In genomic region chr7:36692381-36692780, GRCm38 (mm10) we compare ENCODE assay signal across 15 mouse cellular contexts. TPM values are rescaled to one million over a fixed set of nuclear protein-coding genes. Genes with fewer than 3 reads are reported as not detected.
A peak's percentile ranks its signal among the peaks of the same experiment; 100 is the strongest.
DNase-seq lines count a peak whose midpoint lies in the region; ATAC-seq and TF ChIP-seq lines count a peak whose summit lies in the region.
"Had no signal": no experiment of that assay in that cellular context is flagged by ENCODE, and none has a peak within 500 bp of the region (broad histone marks: within the 10 kb centered on the region; RNA-seq: fewer than 3 reads in every experiment).

No protein-coding gene starts in this region.

- TF ChIP-seq CTCF in gastrocnemius, adult 2 months (IDR thresholded peaks at IDR 0.05), result no peak
- no peak for TF ChIP-seq CTCF in lung, adult 2 months (IDR thresholded peaks at IDR 0.05; ENCODE audit: insufficient read depth, low read length)

- no peaks in the 10 kb centered on the region for H3K36me3 ChIP-seq in lung, embryonic 16.5 days (ENCODE audit: control insufficient read depth, insufficient read depth, low read length)
- H3K36me3 ChIP-seq in intestine, embryonic 15.5 days, result no peaks in the 10 kb centered on the region
- H3K36me3 ChIP-seq in neural tube, embryonic 15.5 days, result no peaks in the 10 kb centered on the region
- H3K36me3 ChIP-seq: G1E; liver, embryonic 12.5 days had no signal

- DNase-seq in gastrocnemius, adult 2 months, result no peak
- no peak for DNase-seq in gastrocnemius, adult 18-20 months (ENCODE audit: low spot score)
- DNase-seq in lung, adult 2 months, result no peak
- DNase-seq in spleen, adult 18-20 months, result no peak
- no peak for DNase-seq in ovary, postnatal 36 days (ENCODE audit: low spot score)
- DNase-seq: gastrocnemius, postnatal 36 days; heart, postnatal 4 days; thymus, postnatal 14 days had no signal

- H3K4me2 ChIP-seq in lung, embryonic 16.5 days (ENCODE audit: low read depth, low read length), result peak overlapping the region; percentile 49
- H3K4me2 ChIP-seq in intestine, embryonic 15.5 days (replicated peaks), result peak overlapping the region; percentile 48
- peak overlapping the region; percentile 46 for H3K4me2 ChIP-seq in neural tube, embryonic 15.5 days
- H3K4me2 ChIP-seq: liver, embryonic 12.5 days had no signal

- peak overlapping the region; percentile 66 for H3K4me3 ChIP-seq in gastrocnemius, adult 2 months
- H3K4me3 ChIP-seq in lung, embryonic 16.5 days (ENCODE audit: low read length), result peak overlapping the region; percentile 25; the same call in 1 of the 2 replicates
- no peak overlapping the region for H3K4me3 ChIP-seq in lung, adult 2 months (replicated peaks; ENCODE audit: extremely low read depth, low read depth, low read length)
- H3K4me3 ChIP-seq in intestine, embryonic 15.5 days (replicated peaks), result 0 out of 2 replicates have a peak overlapping the region, but pooled peaks have one; percentile 16
- 0 out of 2 replicates have a peak overlapping the region, but pooled peaks have one; percentile 9 for H3K4me3 ChIP-seq in neural tube, embryonic 15.5 days (replicated peaks)
- H3K4me3 ChIP-seq: forebrain, embryonic 13.5 days; liver, embryonic 12.5 days; megakaryocyte, embryonic 14.5 days had no signal

- ATAC-seq in lung, embryonic 16.5 days (ENCODE audit: low read depth), result no peak
- ATAC-seq in intestine, embryonic 15.5 days, result no peak
- no peak for ATAC-seq in neural tube, embryonic 15.5 days (ENCODE audit: low FRiP score)
- ATAC-seq: forebrain, embryonic 13.5 days; liver, embryonic 12.5 days had no signal

- H3K9me3 ChIP-seq in lung, embryonic 16.5 days (ENCODE audit: control insufficient read depth, low read length), result no peaks in the 10 kb centered on the region
- H3K9me3 ChIP-seq in intestine, embryonic 15.5 days, result no peaks in the 10 kb centered on the region
- no peaks in the 10 kb centered on the region for H3K9me3 ChIP-seq in neural tube, embryonic 15.5 days (replicated peaks)
- H3K9me3 ChIP-seq: forebrain, embryonic 13.5 days; liver, embryonic 12.5 days had no signal

- TF ChIP-seq POLR2A in lung, adult 2 months (IDR thresholded peaks at IDR 0.05; ENCODE audit: borderline replicate concordance, extremely low read depth, low read depth, low read length), result no peak

- peak overlapping the region; percentile 24; the same call in 1 of the 2 replicates for H3K27ac ChIP-seq in gastrocnemius, adult 2 months
- H3K27ac ChIP-seq in lung, embryonic 16.5 days (ENCODE audit: low read length), result no peak overlapping the region
- no peak overlapping the region for H3K27ac ChIP-seq in intestine, embryonic 15.5 days
- H3K27ac ChIP-seq in neural tube, embryonic 15.5 days (replicated peaks), result no peak overlapping the region
- H3K27ac ChIP-seq: forebrain, embryonic 13.5 days; liver, embryonic 12.5 days had no signal

- WGBS in lung, embryonic 16.5 days, result 18% methylated on average over 5 of the region's 5 CpGs
- 30% methylated on average over 5 of the region's 5 CpGs for WGBS in lung, adult 2 months
- WGBS in intestine, embryonic 15.5 days, result 12% methylated on average over 5 of the region's 5 CpGs
- 13% methylated on average over 5 of the region's 5 CpGs for WGBS in neural tube, embryonic 15.5 days

- H3K9ac ChIP-seq in lung, embryonic 16.5 days (ENCODE audit: low read length), result no peak overlapping the region
- H3K9ac ChIP-seq in intestine, embryonic 15.5 days, result no peak overlapping the region
- H3K9ac ChIP-seq in neural tube, embryonic 15.5 days (replicated peaks), result no peak overlapping the region
- H3K9ac ChIP-seq: forebrain, embryonic 13.5 days; liver, embryonic 12.5 days had no signal

- peaks cover 28% of the 10 kb centered on the region for H3K4me1 ChIP-seq in lung, embryonic 16.5 days (replicated peaks; ENCODE audit: control insufficient read depth, insufficient read depth, low read length)
- peaks cover 7% of the 10 kb centered on the region for H3K4me1 ChIP-seq in lung, adult 2 months (ENCODE audit: control insufficient read depth, insufficient read depth, low read length)
- H3K4me1 ChIP-seq in intestine, embryonic 15.5 days (replicated peaks), result peaks cover 22% of the 10 kb centered on the region
- H3K4me1 ChIP-seq in neural tube, embryonic 15.5 days, result peaks cover 49% of the 10 kb centered on the region

- intact Hi-C loops in gastrocnemius, adult 2 months (cut with DNase I), result loop anchor here (5.0 to 10.0 kb wide), 2 partner anchors 265 to 1048 kb away; partner anchors contain the start of gene Pdcd5

- H3K27me3 ChIP-seq in lung, embryonic 16.5 days (ENCODE audit: control insufficient read depth, insufficient read depth, low read depth, low read length), result peaks cover 19% of the 10 kb centered on the region
- peaks cover 20% of the 10 kb centered on the region for H3K27me3 ChIP-seq in intestine, embryonic 15.5 days (replicated peaks)
- H3K27me3 ChIP-seq in neural tube, embryonic 15.5 days (replicated peaks), result peaks cover 22% of the 10 kb centered on the region

RNA-seq across cellular contexts. Expression of gene Tshz3, which starts 5.5 kb away (rescaled TPM):
- total RNA-seq in gastrocnemius, adult 2 months (2021), result 1 to 10 TPM; 2.9 to 3.1 TPM
- 1 to 10 TPM; 2.0 to 2.2 TPM for total RNA-seq in gastrocnemius, adult 18-20 months (2021)
- polyA plus RNA-seq in lung, embryonic 16.5 days (2015; fragmentation: Nextera tagmentation; extraction: Ambion mirVana), result 11.5 and 12.1 TPM in 2 replicates
- polyA plus RNA-seq in lung, adult 2 months (2012; rRNA removed), result 3.2 and 5.1 TPM in 2 replicates
- polyA plus RNA-seq in intestine, embryonic 15.5 days (2015; fragmentation: Nextera tagmentation; extraction: Ambion mirVana), result 10.2 and 11.2 TPM in 2 replicates
- 56.8 and 62.7 TPM in 2 replicates for polyA plus RNA-seq in neural tube, embryonic 15.5 days (2015; fragmentation: Nextera tagmentation; extraction: Ambion mirVana)
- total RNA-seq: G1E had no signal
- polyA plus RNA-seq: G1E had no signal
